Mouse (Mus musculus) midbrain, embryonic 16.5 days (tissue): ENCODE data around the gene Sox6. TPM values are rescaled to one million over a fixed set of nuclear protein-coding genes. Genes with fewer than 3 reads are reported as not detected.
"Not testable (repeated sequence)": the region's sequence is repeated elsewhere in the genome, so short reads cannot be mapped to it uniquely, and the experiment has no call there.

ENCODE experiments used
- ATAC-seq: fragments of 200-750 bp; cut with Nextera tagmentation; 2 replicates; pipeline ENCODE4 v1.8.0; 2017; ENCODE audit warnings: moderate TSS enrichment
- H3K27ac ChIP-seq: fragments of 300-500 bp; sonication (generic); 2 replicates; pipeline ENCODE4 v1.5.1; 2014; ENCODE audit warnings: mild to moderate bottlenecking, low read length, mixed read lengths
- H3K27me3 ChIP-seq: fragments of 300-500 bp; sonication (generic); 2 replicates; pipeline ENCODE4 v1.6.1; 2014; ENCODE audit warnings: low read depth, low read length, mixed read lengths; ENCODE audit not compliant: control insufficient read depth, insufficient read depth
- H3K36me3 ChIP-seq: fragments of 300-500 bp; sonication (generic); 2 replicates; pipeline ENCODE4 v1.6.1; 2014; ENCODE audit warnings: mild to moderate bottlenecking, low read length, moderate library complexity, mixed read lengths; ENCODE audit not compliant: control insufficient read depth, insufficient read depth
- H3K4me1 ChIP-seq: fragments of 300-500 bp; sonication (generic); 2 replicates; pipeline ENCODE4 v1.6.1; 2014; ENCODE audit warnings: mild to moderate bottlenecking, low read length, mixed read lengths; ENCODE audit not compliant: control insufficient read depth, insufficient read depth
- H3K4me2 ChIP-seq: fragments of 300-500 bp; sonication (generic); 2 replicates; pipeline ENCODE4 v1.6.1; 2014; ENCODE audit warnings: mild to moderate bottlenecking, low read length, mixed read lengths
- H3K4me3 ChIP-seq: fragments of 300-500 bp; sonication (generic); 2 replicates; pipeline ENCODE4 v1.5.1; 2014; ENCODE audit warnings: low read depth, mild to moderate bottlenecking, low read length, moderate library complexity, mixed read lengths
- H3K9ac ChIP-seq: fragments of 300-500 bp; sonication (generic); 2 replicates; pipeline ENCODE4 v1.6.1; 2014; ENCODE audit warnings: low read depth, low read length, mixed read lengths
- H3K9me3 ChIP-seq: fragments of 300-500 bp; sonication (generic); replicated peaks from 2 replicates; pipeline ENCODE4 v1.6.1; 2014; ENCODE audit warnings: mild to moderate bottlenecking, low read length, mixed read lengths; ENCODE audit not compliant: control insufficient read depth, poor library complexity, severe bottlenecking
- WGBS: fragments of 180-500 bp; shearing (Covaris S2); extraction: QIAGEN DNeasy Blood & Tissue Kit; methylation state at CpG from one replicate; pipeline ENCODE4 v1.1.7; 2014; 5-methylcytosine and 5-hydroxymethylcytosine counted together
- polyA plus RNA-seq: library from polyadenylated mRNA; unstranded; fragments of >200 nt; fragmentation: Nextera tagmentation; extraction: Ambion mirVana; gene quantifications from 2 replicates; pipeline ENCODE4 v1.2.1, GENCODE M21; 2015

Sox6 gene
- polyA plus RNA-seq = 47.2 and 50.9 TPM in 2 replicates

- 0 out of 2 replicates have a peak within 1 kb of the TSS, but pooled peaks have one; percentile 63 for H3K27ac ChIP-seq
- peaks cover 29% of the 10 kb centered on the region for H3K27me3 ChIP-seq
Measured at GRCm38 (mm10) chr7:116038511-116038910, at the start of gene Sox6. TSS of gene Sox6 (minus strand) at chr7:116038796.

GRCm38 (mm10) chr7:116084366-116084765 lies 45.8 kb upstream of the Sox6 start, which contains the start of gene Gm4353:
TSS of gene Gm4353 (minus strand) at chr7:116084635.
- not testable (repeated sequence) for H3K27me3 ChIP-seq, H3K27ac ChIP-seq, H3K9me3 ChIP-seq, H3K9ac ChIP-seq, ATAC-seq, H3K4me1 ChIP-seq, H3K4me2 ChIP-seq, H3K4me3 ChIP-seq, H3K36me3 ChIP-seq
- WGBS = 96% methylated on average over 11 of the region's 11 CpGs

More at GRCm38 (mm10) chr7:116038511-116038910, at the start of gene Sox6:
- Histone ChIP-seq H3K4me2 (peak within 1 kb of the TSS; percentile 100), H3K4me3 (peak within 1 kb of the TSS; percentile 47), H3K9me3 (no peaks in the 10 kb centered on the region), H3K4me1 (peaks cover 30% of the 10 kb centered on the region), H3K36me3 (no peaks in the 10 kb centered on the region), H3K9ac (peak within 1 kb of the TSS; percentile 63)
- 1% methylated on average over 11 of the region's 11 CpGs for WGBS
- no peak for ATAC-seq

- Histone ChIP-seq H3K9me3 (no peaks in the 10 kb centered on the region), H3K4me1 (no peaks in the 10 kb centered on the region), H3K4me2 (no peak overlapping the region), H3K4me3 (no peak overlapping the region), H3K27ac (no peak overlapping the region), H3K27me3 (no peaks in the 10 kb centered on the region), H3K36me3 (no peaks in the 10 kb centered on the region), H3K9ac (no peak overlapping the region)
- WGBS = 49% methylated on average over 1 of the region's 1 CpGs
- ATAC-seq = no peak
Measured at GRCm38 (mm10) chr7:116060739-116061138, 22.1 kb upstream of the Sox6 start.

GRCm38 (mm10) chr7:116040470-116041019 lies 1.9 kb upstream of the Sox6 start:
- peak overlapping the region; percentile 100 for H3K4me2 ChIP-seq
- no peak overlapping the region for H3K27ac ChIP-seq
- no peak for ATAC-seq
- H3K9me3 ChIP-seq = no peaks in the 10 kb centered on the region
- peaks cover 20% of the 10 kb centered on the region for H3K4me1 ChIP-seq
- no peaks in the 10 kb centered on the region for H3K36me3 ChIP-seq
- 13% methylated on average over 15 of the region's 15 CpGs for WGBS
- H3K27me3 ChIP-seq = peaks cover 26% of the 10 kb centered on the region
- peak overlapping the region; percentile 63; the same call in 1 of the 2 replicates for H3K9ac ChIP-seq
- peak overlapping the region; percentile 47 for H3K4me3 ChIP-seq

GRCm38 (mm10) chr7:116039538-116040466 lies 1.2 kb upstream of the Sox6 start:
- Histone ChIP-seq H3K4me3 (peak overlapping the region; percentile 47), H3K27me3 (peaks cover 27% of the 10 kb centered on the region), H3K9me3 (no peaks in the 10 kb centered on the region), H3K9ac (peak overlapping the region; percentile 63), H3K4me1 (peaks cover 17% of the 10 kb centered on the region), H3K36me3 (no peaks in the 10 kb centered on the region), H3K4me2 (peak overlapping the region; percentile 100), H3K27ac (peak overlapping the region; percentile 63; the same call in 1 of the 2 replicates)
- ATAC-seq = peak; percentile 90
- under 1% methylated on average over 48 of the region's 48 CpGs for WGBS

GRCm38 (mm10) chr7:116039196-116039537 lies 571 bp upstream of the Sox6 start, which contains the start of gene 1110004F10Rik:
TSS of gene 1110004F10Rik (plus strand) at chr7:116039397.
- Histone ChIP-seq H3K4me1 (peaks cover 24% of the 10 kb centered on the region), H3K4me2 (peak within 1 kb of the TSS; percentile 100), H3K4me3 (peak within 1 kb of the TSS; percentile 47), H3K27ac (peak within 1 kb of the TSS; percentile 63; the same call in 1 of the 2 replicates), H3K9ac (peak within 1 kb of the TSS; percentile 63), H3K9me3 (no peaks in the 10 kb centered on the region), H3K27me3 (peaks cover 27% of the 10 kb centered on the region), H3K36me3 (no peaks in the 10 kb centered on the region)
- WGBS = under 1% methylated on average over 11 of the region's 11 CpGs
- peak; percentile 26; the same call in 1 of the 2 replicates for ATAC-seq

- no peak overlapping the region for H3K27ac ChIP-seq
- no peaks in the 10 kb centered on the region for H3K9me3 ChIP-seq
- H3K27me3 ChIP-seq = peaks cover 29% of the 10 kb centered on the region
- 4% methylated on average over 13 of the region's 13 CpGs for WGBS
- H3K9ac ChIP-seq = no peak overlapping the region
- peak overlapping the region; percentile 100 for H3K4me2 ChIP-seq
- ATAC-seq = no peak
- H3K4me1 ChIP-seq = peaks cover 33% of the 10 kb centered on the region
- H3K4me3 ChIP-seq = peak overlapping the region; percentile 27
- H3K36me3 ChIP-seq = no peaks in the 10 kb centered on the region
Measured at GRCm38 (mm10) chr7:116038024-116038423, 572 bp downstream of the Sox6 start.

GRCm38 (mm10) chr7:116036591-116037555 lies 1.7 kb downstream of the Sox6 start:
- Histone ChIP-seq H3K36me3 (no peaks in the 10 kb centered on the region), H3K4me1 (peaks cover 33% of the 10 kb centered on the region), H3K9ac (no peak overlapping the region), H3K4me2 (peak overlapping the region; percentile 23; the same call in 1 of the 2 replicates), H3K27ac (no peak overlapping the region), H3K9me3 (no peaks in the 10 kb centered on the region), H3K27me3 (peaks cover 29% of the 10 kb centered on the region), H3K4me3 (peak overlapping the region; percentile 13)
- ATAC-seq = no peak
- 37% methylated on average over 18 of the region's 18 CpGs for WGBS
